ENCODE assay signal across 17 mouse cellular contexts in the genomic region with DNA sequence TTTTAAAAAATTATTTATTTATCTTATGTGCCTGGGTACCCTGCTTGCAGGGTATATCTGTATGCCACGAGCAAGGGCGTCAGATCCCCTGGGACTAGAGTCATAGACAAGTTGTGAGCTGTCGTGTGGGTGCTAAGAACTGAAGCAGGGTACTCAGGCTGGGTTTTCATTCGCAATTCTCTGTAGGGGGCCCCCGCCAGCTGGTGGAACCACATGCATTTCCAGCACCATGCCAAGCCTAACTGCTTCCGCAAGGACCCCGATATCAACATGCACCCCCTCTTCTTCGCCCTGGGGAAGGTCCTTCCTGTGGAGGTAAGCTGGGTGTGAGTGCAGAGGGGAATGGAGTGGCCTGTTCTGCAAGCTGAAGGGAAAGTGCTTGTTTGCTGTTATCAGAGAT.
"Had no signal": no experiment of that assay in that cellular context is flagged by ENCODE, and none has a peak within 500 bp of the region (broad histone marks: within the 10 kb centered on the region; RNA-seq: fewer than 3 reads in every experiment).

No protein-coding gene starts in this region.

- DNase-seq: kidney, adult 11 months; kidney, adult 9 months; kidney, postnatal 36 days; left cerebral cortex, postnatal 4 days; lung, embryonic 14.5 days; lung, postnatal 10 days; lung, postnatal 4 days; retina, postnatal 1 day; right cerebral cortex, postnatal 4 days; spleen, adult 18-20 months; thymus, postnatal 36 days had no signal

- H3K9ac ChIP-seq: limb, embryonic 15.5 days; liver, embryonic 12.5 days; lung, embryonic 14.5 days; midbrain, embryonic 12.5 days had no signal

- H3K9me3 ChIP-seq: limb, embryonic 15.5 days; liver, embryonic 12.5 days; midbrain, embryonic 12.5 days; neural tube, embryonic 12.5 days had no signal

- H3K4me3 ChIP-seq: limb, embryonic 15.5 days; liver, embryonic 12.5 days; midbrain, embryonic 12.5 days; myocyte; neural tube, embryonic 12.5 days had no signal

- H3K27me3 ChIP-seq: limb, embryonic 15.5 days; liver, embryonic 12.5 days; midbrain, embryonic 12.5 days; neural tube, embryonic 12.5 days had no signal

- H3K4me2 ChIP-seq: limb, embryonic 15.5 days; liver, embryonic 12.5 days; lung, embryonic 14.5 days; midbrain, embryonic 12.5 days had no signal

- H3K27ac ChIP-seq: kidney, postnatal 0 days; limb, embryonic 15.5 days; liver, embryonic 12.5 days; midbrain, embryonic 12.5 days; neural tube, embryonic 12.5 days had no signal

- ATAC-seq: liver, embryonic 12.5 days had no signal
